Mouse (Mus musculus) embryonic facial prominence, embryonic 11.5 days (tissue): Measurements from ENCODE around the gene Ppm1l. TPM values are rescaled to one million over a fixed set of nuclear protein-coding genes. Genes with fewer than 3 reads are reported as not detected.
A peak's percentile ranks its signal among the peaks of the same experiment; 100 is the strongest.
"Not testable (repeated sequence)": the region's sequence is repeated elsewhere in the genome, so short reads cannot be mapped to it uniquely, and the experiment has no call there.

Source experiments
- ATAC-seq: fragments of 200-750 bp; cut with Nextera tagmentation; replicated peaks from 2 replicates; pipeline ENCODE4 v1.8.0; 2017; ENCODE audit warnings: low read depth; ENCODE audit not compliant: insufficient number of reproducible peaks, low FRiP score, low TSS enrichment
- DNase-seq: peaks from one replicate; pipeline ENCODE4 v3.0.0-alpha.2; 2015; ENCODE audit warnings: low spot score
- H3K27ac ChIP-seq: fragments of 300-500 bp; sonication (generic); replicated peaks from 2 replicates; pipeline ENCODE4 v1.5.1; 2014; ENCODE audit warnings: mild to moderate bottlenecking, low read depth, low read length, control low read depth
- H3K27me3 ChIP-seq: fragments of 300-500 bp; sonication (generic); 2 replicates; pipeline ENCODE4 v1.6.1; 2014; ENCODE audit warnings: mild to moderate bottlenecking, low read length, moderate library complexity, mixed read lengths; ENCODE audit not compliant: control insufficient read depth, insufficient read depth
- H3K36me3 ChIP-seq: fragments of 300-500 bp; sonication (generic); replicated peaks from 2 replicates; pipeline ENCODE4 v1.6.1; 2014; ENCODE audit warnings: low read depth, mild to moderate bottlenecking, low read length, moderate library complexity, mixed read lengths; ENCODE audit not compliant: control insufficient read depth, insufficient read depth
- H3K4me1 ChIP-seq: fragments of 300-500 bp; sonication (generic); 2 replicates; pipeline ENCODE4 v1.6.1; 2014; ENCODE audit warnings: low read length, mixed read lengths; ENCODE audit not compliant: control insufficient read depth, insufficient read depth
- H3K4me2 ChIP-seq: fragments of 300-500 bp; sonication (generic); 2 replicates; pipeline ENCODE4 v1.6.1; 2014; ENCODE audit warnings: low read depth, mild to moderate bottlenecking, control low read depth, low read length, moderate library complexity
- H3K4me3 ChIP-seq: fragments of 300-500 bp; sonication (generic); 2 replicates; pipeline ENCODE4 v1.5.1; 2014; ENCODE audit warnings: low read depth, low read length, control low read depth
- H3K9ac ChIP-seq: fragments of 300-500 bp; sonication (generic); replicated peaks from 2 replicates; pipeline ENCODE4 v1.6.1; 2014; ENCODE audit warnings: mild to moderate bottlenecking, control low read depth, low read length
- H3K9me3 ChIP-seq: fragments of 300-500 bp; sonication (generic); replicated peaks from 2 replicates; pipeline ENCODE4 v1.6.1; 2016; ENCODE audit warnings: mild to moderate bottlenecking, low read length, inconsistent platforms, mixed read lengths; ENCODE audit not compliant: control insufficient read depth
- WGBS: fragments of 180-500 bp; shearing (Covaris S2); extraction: QIAGEN DNeasy Blood & Tissue Kit; methylation state at CpG from one replicate; pipeline ENCODE4 v1.1.7; 2014; 5-methylcytosine and 5-hydroxymethylcytosine counted together
- polyA plus RNA-seq: library from polyadenylated mRNA; unstranded; fragments of >200 nt; fragmentation: Nextera tagmentation; extraction: Ambion mirVana; gene quantifications from 2 replicates; pipeline ENCODE4 v1.2.1, GENCODE M21; 2014

Ppm1l gene
- polyA plus RNA-seq, 1 experiment from 2014 or later: 9.3 TPM

DNA sequence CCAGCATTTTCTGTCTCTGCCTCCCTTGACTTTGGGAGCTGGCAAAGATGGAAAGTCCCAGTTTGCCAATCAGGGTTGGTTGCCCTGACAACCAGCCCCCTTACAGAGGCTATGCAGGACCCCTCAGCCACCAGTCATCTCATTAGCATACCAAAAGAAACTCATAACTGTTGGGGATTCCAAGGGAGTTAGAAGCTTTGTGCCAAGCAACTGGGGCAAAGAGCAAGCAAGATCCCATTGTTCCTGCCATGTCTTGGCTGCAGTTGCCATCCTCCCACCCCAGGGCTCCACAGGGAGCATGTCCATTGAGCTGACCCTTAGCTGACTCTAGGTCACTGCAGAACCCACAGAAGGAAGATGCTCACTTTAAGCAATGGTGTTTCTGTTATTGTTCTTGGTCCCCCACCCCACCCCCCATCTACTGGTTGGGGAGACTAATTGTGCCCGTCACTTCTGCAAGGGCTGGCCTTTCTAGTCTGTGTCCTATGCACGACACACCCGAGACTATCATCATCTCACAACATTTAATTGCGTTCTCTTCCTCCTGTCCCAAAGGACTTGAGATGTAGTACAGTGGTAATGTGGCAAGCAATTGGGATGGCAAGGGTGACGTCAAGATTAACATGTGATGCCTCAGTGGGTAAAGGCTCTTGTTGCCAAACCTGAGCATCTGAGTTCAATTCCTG, 89.7 kb downstream of the Ppm1l start:
- ATAC-seq: peak; percentile 58; the same call in 1 of the 2 replicates
- no peak for DNase-seq
- H3K36me3 ChIP-seq: no peaks in the 10 kb centered on the region
- 71% methylated on average over 5 of the region's 5 CpGs for WGBS
- H3K9ac ChIP-seq: no peak overlapping the region
- no peak overlapping the region for H3K4me2 ChIP-seq
- H3K27me3 ChIP-seq: no peaks in the 10 kb centered on the region
- no peaks in the 10 kb centered on the region for H3K9me3 ChIP-seq
- no peak overlapping the region for H3K27ac ChIP-seq
- H3K4me1 ChIP-seq: no peaks in the 10 kb centered on the region
- H3K4me3 ChIP-seq: no peak overlapping the region

DNA sequence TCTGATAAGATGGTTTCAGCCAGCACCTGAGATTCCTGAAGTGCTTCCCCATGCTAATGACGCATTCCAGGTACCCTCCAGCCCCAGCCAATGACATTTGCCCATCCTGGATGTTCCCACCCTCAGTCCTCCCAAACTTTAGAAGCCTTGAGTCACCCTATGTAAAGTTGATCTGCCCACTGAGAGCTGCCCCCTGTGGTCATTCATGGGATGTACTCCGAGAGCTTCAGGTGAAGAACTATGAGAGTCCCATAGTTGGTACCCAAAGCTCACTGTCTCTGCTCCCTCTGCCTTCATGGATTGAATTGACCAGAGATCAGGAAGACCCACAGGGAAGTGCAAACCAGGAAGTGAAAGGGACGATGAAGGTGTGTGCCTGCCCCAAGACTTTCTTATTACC, 91.4 kb downstream of the Ppm1l start:
- no peaks in the 10 kb centered on the region for H3K4me1 ChIP-seq
- DNase-seq (no peak), ATAC-seq (no peak)
- H3K4me3 ChIP-seq: no peak overlapping the region
- H3K27ac ChIP-seq: no peak overlapping the region
- H3K9me3 ChIP-seq: no peaks in the 10 kb centered on the region
- no peaks in the 10 kb centered on the region for H3K27me3 ChIP-seq
- 78% methylated on average over 3 of the region's 3 CpGs for WGBS
- no peak overlapping the region for H3K4me2 ChIP-seq
- H3K36me3 ChIP-seq: no peaks in the 10 kb centered on the region
- no peak overlapping the region for H3K9ac ChIP-seq

DNA sequence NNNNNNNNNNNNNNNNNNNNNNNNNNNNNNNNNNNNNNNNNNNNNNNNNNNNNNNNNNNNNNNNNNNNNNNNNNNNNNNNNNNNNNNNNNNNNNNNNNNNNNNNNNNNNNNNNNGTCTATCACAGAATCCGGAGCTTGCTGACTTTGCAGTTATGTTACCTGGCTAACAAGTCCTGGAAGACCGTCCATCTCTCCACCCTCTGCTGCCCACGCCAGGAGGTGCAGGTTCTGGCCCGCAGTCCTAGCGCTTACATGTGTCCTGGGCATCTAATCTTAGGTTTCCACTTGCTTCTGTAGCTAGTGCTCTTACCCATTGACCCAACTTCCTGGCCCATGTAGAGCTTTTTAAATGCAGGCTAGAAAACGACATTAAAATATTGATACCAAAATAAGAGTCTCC, 99.5 kb downstream of the Ppm1l start:
- Histone ChIP-seq H3K4me3 (no peak overlapping the region), H3K27ac (no peak overlapping the region), H3K27me3 (no peaks in the 10 kb centered on the region), H3K9ac (no peak overlapping the region), H3K4me2 (no peak overlapping the region), H3K4me1 (no peaks in the 10 kb centered on the region), H3K36me3 (no peaks in the 10 kb centered on the region), H3K9me3 (no peaks in the 10 kb centered on the region)
- ATAC-seq (no peak), DNase-seq (no peak)
- 86% methylated on average over 6 of the region's 6 CpGs for WGBS

DNA sequence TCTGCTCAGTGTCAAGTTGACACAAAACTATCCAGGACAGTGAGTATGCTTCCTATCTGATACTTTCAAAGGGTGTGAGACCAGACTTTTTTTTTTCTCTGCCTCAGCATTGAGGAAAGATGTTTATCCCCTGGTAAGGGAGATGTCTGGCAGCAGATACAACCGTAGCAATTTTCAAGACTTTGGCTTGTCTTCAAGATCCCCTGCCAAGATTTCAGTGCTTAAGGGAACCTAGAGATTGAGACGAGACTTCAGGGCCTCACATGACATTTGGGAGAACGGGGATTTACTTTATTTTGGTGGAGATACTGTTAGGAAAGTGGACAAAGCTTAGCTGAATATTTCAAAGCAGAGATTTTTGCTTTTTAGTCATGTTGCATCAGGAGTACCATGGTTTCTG, 106.1 kb downstream of the Ppm1l start:
- WGBS: 87% methylated on average over 3 of the region's 3 CpGs
- H3K36me3 ChIP-seq: no peaks in the 10 kb centered on the region
- DNase-seq: no peak
- ATAC-seq: no peak
- no peak overlapping the region for H3K9ac ChIP-seq
- H3K4me2 ChIP-seq: no peak overlapping the region
- no peaks in the 10 kb centered on the region for H3K9me3 ChIP-seq
- H3K4me1 ChIP-seq: no peaks in the 10 kb centered on the region
- H3K4me3 ChIP-seq: no peak overlapping the region
- no peak overlapping the region for H3K27ac ChIP-seq
- no peaks in the 10 kb centered on the region for H3K27me3 ChIP-seq

DNA sequence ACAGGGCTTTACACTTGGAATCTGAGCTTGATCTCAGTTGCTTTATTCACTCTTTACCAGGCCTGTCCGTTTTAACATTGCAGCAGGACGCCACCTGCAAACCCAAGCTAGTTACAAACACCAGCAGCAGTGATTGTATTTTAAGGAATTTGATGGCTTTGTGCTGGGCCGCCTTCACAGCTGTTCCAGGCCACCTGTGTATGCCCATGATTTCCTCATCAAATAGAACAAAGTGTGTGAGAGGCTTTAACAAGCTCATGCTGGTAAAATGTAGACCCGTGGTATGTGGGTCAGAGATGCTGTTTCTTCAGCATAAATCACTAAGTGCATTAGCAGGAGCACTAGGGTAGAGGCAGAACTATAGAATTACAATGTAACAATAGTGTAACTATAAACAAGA, 106.7 kb downstream of the Ppm1l start:
- ATAC-seq: no peak
- Histone ChIP-seq H3K9me3 (no peaks in the 10 kb centered on the region), H3K36me3 (no peaks in the 10 kb centered on the region), H3K4me2 (no peak overlapping the region), H3K4me1 (no peaks in the 10 kb centered on the region), H3K27ac (no peak overlapping the region), H3K27me3 (no peaks in the 10 kb centered on the region), H3K9ac (no peak overlapping the region), H3K4me3 (no peak overlapping the region)
- DNase-seq: no peak
- WGBS: 64% methylated on average over 4 of the region's 4 CpGs

DNA sequence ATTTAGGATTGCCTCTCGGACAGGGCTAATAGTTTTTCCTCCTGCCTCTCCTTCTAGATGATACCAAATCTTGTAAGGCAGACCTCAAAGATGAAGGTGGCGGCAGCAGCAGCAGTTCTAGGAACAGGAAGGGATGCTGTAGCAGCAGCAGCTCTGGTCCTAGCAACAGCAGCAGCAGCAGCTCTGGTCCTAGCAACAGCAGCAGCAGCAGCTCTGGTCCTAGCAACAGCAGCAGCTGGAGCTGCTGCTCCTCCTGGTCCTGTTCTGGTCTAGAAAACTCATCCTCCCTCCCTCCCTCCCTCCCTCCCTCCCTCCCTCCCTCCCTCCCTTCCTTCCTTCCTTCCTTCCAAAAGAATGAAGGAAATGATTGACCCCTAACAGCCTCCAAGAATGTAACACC, 108.1 kb downstream of the Ppm1l start:
- DNase-seq, H3K9me3 ChIP-seq, H3K4me3 ChIP-seq, ATAC-seq, H3K27ac ChIP-seq, H3K9ac ChIP-seq, H3K4me1 ChIP-seq, H3K4me2 ChIP-seq, H3K36me3 ChIP-seq, H3K27me3 ChIP-seq: not testable (repeated sequence)
- 92% methylated on average over 2 of the region's 2 CpGs for WGBS

DNA sequence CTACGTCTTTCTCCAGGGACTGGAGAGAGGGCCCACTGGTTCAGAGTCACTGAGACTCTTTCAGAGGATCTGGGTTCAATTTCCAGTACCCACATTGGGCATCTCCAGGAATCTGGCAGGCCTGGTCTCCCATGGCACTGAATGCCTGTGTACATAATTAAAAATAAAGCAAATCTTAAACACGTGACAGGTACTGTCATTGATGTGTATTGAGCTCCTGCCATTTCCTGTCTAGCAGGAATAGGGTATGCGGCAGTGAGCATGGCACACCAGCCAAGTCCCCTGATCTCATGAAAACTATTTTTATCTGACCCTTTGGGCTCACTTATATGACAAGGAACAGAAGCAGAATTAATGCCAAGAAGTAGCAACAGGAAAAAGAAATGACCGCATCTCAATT, 110.6 kb downstream of the Ppm1l start:
- H3K4me1 ChIP-seq: no peaks in the 10 kb centered on the region
- H3K9ac ChIP-seq: no peak overlapping the region
- no peak for DNase-seq
- no peak for ATAC-seq
- H3K27me3 ChIP-seq: no peaks in the 10 kb centered on the region
- no peak overlapping the region for H3K4me3 ChIP-seq
- 83% methylated on average over 4 of the region's 4 CpGs for WGBS
- H3K9me3 ChIP-seq: no peaks in the 10 kb centered on the region
- no peaks in the 10 kb centered on the region for H3K36me3 ChIP-seq
- no peak overlapping the region for H3K4me2 ChIP-seq
- H3K27ac ChIP-seq: no peak overlapping the region

DNA sequence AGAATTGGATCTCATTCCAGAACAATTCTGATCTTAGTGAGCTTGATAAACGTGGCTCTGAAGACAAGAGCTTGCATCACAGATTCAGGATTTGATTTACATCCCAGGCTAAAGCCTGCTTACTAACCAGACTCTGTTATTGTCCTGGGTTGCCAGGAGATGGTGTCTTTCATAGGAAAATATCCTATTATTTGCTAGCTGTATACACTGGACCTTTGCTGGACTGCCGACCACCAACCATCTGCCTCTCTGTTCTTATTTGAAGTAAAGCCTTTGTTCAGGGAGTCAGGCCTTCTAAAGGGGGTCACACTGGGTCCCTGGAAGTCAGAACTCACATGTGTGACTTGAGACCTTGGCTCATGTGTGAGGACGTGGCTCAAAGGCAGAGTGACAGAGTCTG, 111.6 kb downstream of the Ppm1l start:
- 70% methylated on average over 3 of the region's 3 CpGs for WGBS

More for the DNA sequence above, 111.6 kb downstream of the Ppm1l start:
- H3K9ac ChIP-seq: no peak overlapping the region
- no peak for ATAC-seq
- no peak overlapping the region for H3K27ac ChIP-seq
- no peaks in the 10 kb centered on the region for H3K4me1 ChIP-seq
- no peak overlapping the region for H3K4me3 ChIP-seq
- H3K9me3 ChIP-seq: no peaks in the 10 kb centered on the region
- DNase-seq: no peak
- H3K4me2 ChIP-seq: no peak overlapping the region
- H3K27me3 ChIP-seq: no peaks in the 10 kb centered on the region
- no peaks in the 10 kb centered on the region for H3K36me3 ChIP-seq
